Mouse (Mus musculus): Measurements from ENCODE around the gene Adamts10. TPM values are rescaled to one million over a fixed set of nuclear protein-coding genes. Genes with fewer than 3 reads are reported as not detected.

Adamts10 gene
- 1.6 TPM for polyA plus RNA-seq (2014; fragmentation: Illumina TruSeq; extraction: RNeasy Lipid Tissue Mini Kit (QIAGEN cat#74804); ENCODE audit: low read depth, low replicate concordance)

DNA sequence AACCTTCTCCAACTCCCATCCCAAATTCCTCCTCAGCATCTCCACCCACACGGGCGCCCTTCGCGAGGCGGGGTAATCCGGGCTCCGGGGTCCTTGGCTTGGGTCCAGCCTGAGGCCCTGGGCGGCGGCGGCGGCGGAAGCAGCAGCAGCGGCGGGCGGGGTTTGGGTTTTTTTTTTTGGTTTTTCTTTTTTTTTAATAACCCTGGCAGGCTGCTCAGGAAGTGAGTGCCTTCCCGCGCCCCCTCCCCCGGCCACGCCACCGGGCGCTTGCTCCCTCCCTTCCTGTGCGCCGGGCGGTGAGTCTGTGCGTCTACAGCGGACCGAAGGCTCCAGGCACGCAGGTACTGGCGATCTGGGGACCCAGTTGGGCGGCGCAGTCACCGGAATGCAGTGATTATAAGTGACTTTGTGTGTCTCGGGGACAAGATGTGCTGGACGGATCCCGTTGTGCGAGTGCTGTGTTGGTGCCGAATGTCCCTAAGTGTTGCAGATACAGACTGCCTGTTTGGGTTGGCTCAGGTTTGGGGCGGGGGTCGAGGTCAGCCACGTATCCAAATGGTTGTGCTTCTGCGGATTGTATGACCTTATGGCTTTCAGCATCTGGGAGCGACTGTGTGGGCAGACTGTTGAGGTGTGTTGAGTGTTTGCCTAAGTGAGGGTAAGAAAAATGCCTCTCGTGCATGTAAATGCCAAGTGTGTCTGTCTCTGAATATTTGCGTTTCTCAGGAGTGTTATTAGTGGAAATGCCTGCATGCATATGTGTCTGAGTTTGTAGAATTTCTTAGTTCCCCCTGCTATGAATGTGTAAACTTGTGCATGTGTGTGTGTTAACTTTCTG lies at the start of gene Adamts10:
Adamts10 (plus strand) TSS at position 287 of the 838 bp plus-strand sequence.

DNA sequence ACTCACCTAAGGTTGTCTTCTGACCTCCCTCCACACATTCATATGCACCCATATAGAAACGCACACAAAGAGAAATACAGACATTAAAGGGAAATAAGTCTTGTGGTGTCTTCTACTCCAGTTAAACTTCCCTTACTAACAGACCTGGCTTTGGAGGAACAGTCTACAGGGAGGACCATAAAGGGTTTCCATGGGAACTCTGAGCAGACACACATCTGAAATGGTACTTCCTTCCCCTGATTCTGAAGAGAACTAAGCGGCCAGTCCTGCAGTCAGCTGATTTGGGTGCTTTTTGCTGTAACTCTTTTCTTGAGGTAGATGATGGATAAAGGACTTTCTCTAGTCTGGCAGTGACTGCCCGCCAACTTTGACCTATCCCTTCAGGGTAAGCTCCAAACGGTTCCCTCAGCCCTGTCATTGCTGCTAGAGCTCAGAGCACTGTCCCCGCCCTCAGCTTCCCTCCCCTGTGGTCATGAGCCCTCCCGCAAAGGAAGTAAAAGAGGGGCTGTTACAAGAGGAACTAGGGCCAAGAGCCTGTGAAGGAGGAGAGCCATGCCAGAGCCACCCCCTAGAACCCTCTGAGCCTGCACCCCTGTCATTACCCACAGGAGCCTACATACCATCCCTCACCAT lies 31.3 kb downstream of the Adamts10 start, which contains the start of gene Myo1f:
Myo1f (plus strand) TSS at position 485 of the 633 bp plus-strand sequence.

Other genes starting within 250 kb of the Adamts10 start
- gene Zfp955b, start 234.7 kb upstream of the Adamts10 start, polyA plus RNA-seq (2014; fragmentation: Illumina TruSeq; extraction: RNeasy Lipid Tissue Mini Kit (QIAGEN cat#74804); ENCODE audit: low read depth, low replicate concordance), result 18.1 TPM
- gene Zfp81, start 165.3 kb upstream of the Adamts10 start, polyA plus RNA-seq (2014; fragmentation: Illumina TruSeq; extraction: RNeasy Lipid Tissue Mini Kit (QIAGEN cat#74804); ENCODE audit: low read depth, low replicate concordance), result 22.4 TPM
- gene Zfp101, start 129.6 kb upstream of the Adamts10 start, polyA plus RNA-seq (2014; fragmentation: Illumina TruSeq; extraction: RNeasy Lipid Tissue Mini Kit (QIAGEN cat#74804); ENCODE audit: low read depth, low replicate concordance), result 28.3 TPM
- gene Actl9, start 91.3 kb upstream of the Adamts10 start, polyA plus RNA-seq (2014; fragmentation: Illumina TruSeq; extraction: RNeasy Lipid Tissue Mini Kit (QIAGEN cat#74804); ENCODE audit: low read depth, low replicate concordance), result not detected
- gene Myo1f, start 31.5 kb downstream of the Adamts10 start, polyA plus RNA-seq (2014; fragmentation: Illumina TruSeq; extraction: RNeasy Lipid Tissue Mini Kit (QIAGEN cat#74804); ENCODE audit: low read depth, low replicate concordance), result not detected
- 1.1 TPM for gene Zfp414, start 104.9 kb downstream of the Adamts10 start, polyA plus RNA-seq (2014; fragmentation: Illumina TruSeq; extraction: RNeasy Lipid Tissue Mini Kit (QIAGEN cat#74804); ENCODE audit: low read depth, low replicate concordance)
- gene Pram1, start 113.9 kb downstream of the Adamts10 start, polyA plus RNA-seq (2014; fragmentation: Illumina TruSeq; extraction: RNeasy Lipid Tissue Mini Kit (QIAGEN cat#74804); ENCODE audit: low read depth, low replicate concordance), result not detected
- 305 TPM for gene Hnrnpm, start 162.7 kb downstream of the Adamts10 start, polyA plus RNA-seq (2014; fragmentation: Illumina TruSeq; extraction: RNeasy Lipid Tissue Mini Kit (QIAGEN cat#74804); ENCODE audit: low read depth, low replicate concordance)
- 18.5 TPM for gene March2, start 194.5 kb downstream of the Adamts10 start, polyA plus RNA-seq (2014; fragmentation: Illumina TruSeq; extraction: RNeasy Lipid Tissue Mini Kit (QIAGEN cat#74804); ENCODE audit: low read depth, low replicate concordance)
- 15.2 TPM for gene Rab11b, start 236.3 kb downstream of the Adamts10 start, polyA plus RNA-seq (2014; fragmentation: Illumina TruSeq; extraction: RNeasy Lipid Tissue Mini Kit (QIAGEN cat#74804); ENCODE audit: low read depth, low replicate concordance)